Mouse (Mus musculus): ENCODE measurements around the gene Acad10. TPM values are rescaled to one million over a fixed set of nuclear protein-coding genes. Genes with fewer than 3 reads are reported as not detected.
"Not testable (repeated sequence)": the region's sequence is repeated elsewhere in the genome, so short reads cannot be mapped to it uniquely, and the experiment has no call there.

The Acad10 gene
- polyA plus RNA-seq, 1 experiment from 2014 or later, result 3.0 TPM

GRCm38 (mm10) chr5:121623241-121623640 lies 37.1 kb downstream of the Acad10 start:
- no peak for TF ChIP-seq CTCF (IDR thresholded peaks at IDR 0.05; ENCODE audit: low read depth)
- Histone ChIP-seq H3K36me3 (ENCODE audit: insufficient read depth) (peaks cover 4% of the 10 kb centered on the region; the same call in 1 of the 2 replicates), H3K9me3 (ENCODE audit: low read depth, low read length) (no peaks in the 10 kb centered on the region), H3K27ac (ENCODE audit: low read depth) (no peak overlapping the region), H3K27me3 (ENCODE audit: insufficient read depth, low read length) (no peaks in the 10 kb centered on the region), H3K4me2 (no peak overlapping the region), H3K4me1 (ENCODE audit: insufficient read depth) (peaks cover 2% of the 10 kb centered on the region; the same call in 1 of the 2 replicates), H3K4me3 (ENCODE audit: low read depth, low read length) (no peak overlapping the region), H3K9ac (no peak overlapping the region)
- no peak for DNase-seq
- ATAC-seq (ENCODE audit: insufficient read depth), result no peak
- 83% methylated on average over 3 of the region's 3 CpGs for WGBS

- peaks cover 2% of the 10 kb centered on the region; the same call in 1 of the 2 replicates for H3K4me1 ChIP-seq (ENCODE audit: insufficient read depth)
- no peaks in the 10 kb centered on the region for H3K9me3 ChIP-seq (ENCODE audit: low read depth, low read length)
- H3K36me3 ChIP-seq (ENCODE audit: insufficient read depth), result peaks cover 4% of the 10 kb centered on the region; the same call in 1 of the 2 replicates
- H3K4me3 ChIP-seq (ENCODE audit: low read depth, low read length), result no peak overlapping the region
- no peak overlapping the region for H3K9ac ChIP-seq
- H3K27ac ChIP-seq (ENCODE audit: low read depth), result no peak overlapping the region
- H3K4me2 ChIP-seq, result no peak overlapping the region
- no peaks in the 10 kb centered on the region for H3K27me3 ChIP-seq (ENCODE audit: insufficient read depth, low read length)
- no peak for DNase-seq
- no peak for TF ChIP-seq CTCF (IDR thresholded peaks at IDR 0.05; ENCODE audit: low read depth)
- ATAC-seq (ENCODE audit: insufficient read depth), result no peak
- 93% methylated on average over 5 of the region's 5 CpGs for WGBS
Observed at GRCm38 (mm10) chr5:121621102-121621501, 39.2 kb downstream of the Acad10 start.

- Histone ChIP-seq H3K27ac (ENCODE audit: low read depth) (peak within 1 kb of the TSS; percentile 60), H3K4me3 (ENCODE audit: low read depth, low read length) (peak within 1 kb of the TSS; percentile 69), H3K4me1 (ENCODE audit: insufficient read depth) (peaks cover 2% of the 10 kb centered on the region; the same call in 1 of the 2 replicates), H3K27me3 (ENCODE audit: insufficient read depth, low read length) (no peaks in the 10 kb centered on the region), H3K9ac (peak within 1 kb of the TSS; percentile 79), H3K9me3 (ENCODE audit: low read depth, low read length) (no peaks in the 10 kb centered on the region), H3K36me3 (ENCODE audit: insufficient read depth) (peaks cover 4% of the 10 kb centered on the region; the same call in 1 of the 2 replicates), H3K4me2 (peak within 1 kb of the TSS; percentile 72)
- no peak for TF ChIP-seq CTCF (IDR thresholded peaks at IDR 0.05; ENCODE audit: low read depth)
- ATAC-seq (ENCODE audit: insufficient read depth) (peak; percentile 88), DNase-seq (peak; percentile 95)
- WGBS, result under 1% methylated on average over 57 of the region's 58 CpGs
Observed at GRCm38 (mm10) chr5:121618592-121619513, 41.5 kb downstream of the Acad10 start, which contains the start of gene Acad12. Gene Acad12, minus strand, starts transcription at chr5:121618938.

- not testable (repeated sequence) for H3K4me1 ChIP-seq (ENCODE audit: insufficient read depth); H3K4me2 ChIP-seq; DNase-seq; H3K4me3 ChIP-seq (ENCODE audit: low read depth, low read length); H3K9me3 ChIP-seq (ENCODE audit: low read depth, low read length); H3K27me3 ChIP-seq (ENCODE audit: insufficient read depth, low read length); H3K36me3 ChIP-seq (ENCODE audit: insufficient read depth); H3K27ac ChIP-seq (ENCODE audit: low read depth); ATAC-seq (ENCODE audit: insufficient read depth); H3K9ac ChIP-seq
- WGBS, result 79% methylated on average over 3 of the region's 3 CpGs
Observed at GRCm38 (mm10) chr5:121614921-121615320, 45.4 kb downstream of the Acad10 start.

- Histone ChIP-seq H3K36me3 (ENCODE audit: insufficient read depth) (no peaks in the 10 kb centered on the region), H3K9ac (no peak overlapping the region), H3K4me3 (ENCODE audit: low read depth, low read length) (no peak overlapping the region), H3K9me3 (ENCODE audit: low read depth, low read length) (no peaks in the 10 kb centered on the region), H3K4me2 (no peak overlapping the region), H3K27ac (ENCODE audit: low read depth) (no peak overlapping the region), H3K4me1 (ENCODE audit: insufficient read depth) (no peaks in the 10 kb centered on the region), H3K27me3 (ENCODE audit: insufficient read depth, low read length) (no peaks in the 10 kb centered on the region)
- WGBS, result 78% methylated on average over 6 of the region's 6 CpGs
- no peak for TF ChIP-seq CTCF (IDR thresholded peaks at IDR 0.05; ENCODE audit: low read depth)
- DNase-seq, result no peak
- ATAC-seq (ENCODE audit: insufficient read depth), result no peak
Observed at GRCm38 (mm10) chr5:121612036-121612435, 48.3 kb downstream of the Acad10 start.

GRCm38 (mm10) chr5:121609556-121610135 lies 50.7 kb downstream of the Acad10 start:
- H3K27ac ChIP-seq (ENCODE audit: low read depth); H3K36me3 ChIP-seq (ENCODE audit: insufficient read depth); H3K9ac ChIP-seq; H3K4me3 ChIP-seq (ENCODE audit: low read depth, low read length); H3K27me3 ChIP-seq (ENCODE audit: insufficient read depth, low read length); H3K4me2 ChIP-seq; ATAC-seq (ENCODE audit: insufficient read depth); H3K9me3 ChIP-seq (ENCODE audit: low read depth, low read length); DNase-seq; H3K4me1 ChIP-seq (ENCODE audit: insufficient read depth): not testable (repeated sequence)
- peak; percentile 31; the same call in 1 of the 2 replicates for TF ChIP-seq CTCF (IDR thresholded peaks at IDR 0.05; ENCODE audit: low read depth)
- WGBS, result 42% methylated on average over 7 of the region's 8 CpGs

- peak; percentile 90 for TF ChIP-seq CTCF (IDR thresholded peaks at IDR 0.05; ENCODE audit: low read depth)
- 2% methylated on average over 2 of the region's 2 CpGs for WGBS
- Histone ChIP-seq H3K9ac (no peak overlapping the region), H3K4me2 (no peak overlapping the region), H3K36me3 (ENCODE audit: insufficient read depth) (no peaks in the 10 kb centered on the region), H3K9me3 (ENCODE audit: low read depth, low read length) (no peaks in the 10 kb centered on the region), H3K27me3 (ENCODE audit: insufficient read depth, low read length) (no peaks in the 10 kb centered on the region), H3K27ac (ENCODE audit: low read depth) (no peak overlapping the region), H3K4me1 (ENCODE audit: insufficient read depth) (no peaks in the 10 kb centered on the region), H3K4me3 (ENCODE audit: low read depth, low read length) (no peak overlapping the region)
- peak; percentile 87 for DNase-seq
- ATAC-seq (ENCODE audit: insufficient read depth), result no peak; the same call in 1 of the 2 replicates
Observed at GRCm38 (mm10) chr5:121606151-121606550, 54.2 kb downstream of the Acad10 start.

GRCm38 (mm10) chr5:121603815-121604214 lies 56.5 kb downstream of the Acad10 start:
- H3K4me1 ChIP-seq (ENCODE audit: insufficient read depth); H3K36me3 ChIP-seq (ENCODE audit: insufficient read depth); H3K9ac ChIP-seq; H3K4me3 ChIP-seq (ENCODE audit: low read depth, low read length); H3K9me3 ChIP-seq (ENCODE audit: low read depth, low read length); ATAC-seq (ENCODE audit: insufficient read depth); H3K4me2 ChIP-seq; H3K27me3 ChIP-seq (ENCODE audit: insufficient read depth, low read length); H3K27ac ChIP-seq (ENCODE audit: low read depth); DNase-seq: not testable (repeated sequence)
- WGBS, result 92% methylated on average over 1 of the region's 1 CpGs
